Comparison of ENCODE assay signal across 8 mouse cellular contexts in the genomic region with DNA sequence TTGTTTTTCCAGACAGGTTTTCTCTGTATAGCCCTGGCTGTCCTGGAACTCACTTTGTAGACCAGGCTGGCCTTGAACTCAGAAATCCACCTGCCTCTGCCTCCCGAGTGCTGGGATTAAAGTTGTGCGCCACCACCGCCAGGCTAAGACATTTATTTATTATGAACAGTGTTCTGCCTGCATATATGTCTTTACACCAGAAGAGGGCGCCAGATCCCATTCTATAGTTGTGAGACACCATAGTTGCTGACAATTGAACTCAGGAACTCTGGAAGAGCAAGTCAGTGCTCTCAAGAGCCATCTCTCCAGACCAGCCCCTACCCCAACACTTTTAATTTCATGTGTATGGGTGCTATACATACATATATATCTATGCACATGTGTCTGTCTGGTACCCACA. TPM values are rescaled to one million over a fixed set of nuclear protein-coding genes. Genes with fewer than 3 reads are reported as not detected.
DNase-seq lines count a peak whose midpoint lies in the region; ATAC-seq and TF ChIP-seq lines count a peak whose summit lies in the region.
"Not testable (repeated sequence)": the region's sequence is repeated elsewhere in the genome, so short reads cannot be mapped to it uniquely, and the experiment has no call there.

No protein-coding gene starts in this region.

- not testable (repeated sequence) for TF ChIP-seq POLR2A in cerebellum, adult 2 months (IDR thresholded peaks at IDR 0.05; ENCODE audit: borderline replicate concordance, insufficient read depth, low read length)

- not testable (repeated sequence) for H3K4me1 ChIP-seq in cerebellum, adult 2 months (ENCODE audit: control insufficient read depth, insufficient read depth, low read length); liver, embryonic 13.5 days (replicated peaks); midbrain, postnatal 0 days (ENCODE audit: insufficient read depth, low read length)

- not testable (repeated sequence) for H3K27ac ChIP-seq in cerebellum, adult 2 months (ENCODE audit: insufficient read depth, low read length); liver, embryonic 13.5 days; midbrain, postnatal 0 days (ENCODE audit: low read depth, low read length)

- H3K4me3 ChIP-seq in cerebellum, adult 2 months (replicated peaks; ENCODE audit: insufficient read depth, low read depth, low read length); liver, embryonic 13.5 days (replicated peaks); midbrain, postnatal 0 days (ENCODE audit: low read depth, low read length): not testable (repeated sequence)

- in situ Hi-C loops in Patski (cut with MboI; ENCODE audit: low pct_unique_long_range_greater_than_20kb) = not testable (repeated sequence)

- TF ChIP-seq CTCF in Patski (IDR thresholded peaks at IDR 0.05) = peak; percentile 75
- 0 out of 2 replicates have a peak, but pooled peaks have one; percentile 16 for TF ChIP-seq CTCF in cerebellum, adult 2 months (IDR thresholded peaks at IDR 0.05; ENCODE audit: borderline replicate concordance, insufficient read depth, low read depth, low read length)
- TF ChIP-seq CTCF in midbrain, postnatal 0 days (IDR thresholded peaks at IDR 0.05) = peak; percentile 56

- CTCF ChIA-PET in Patski (lab: Charles Lee) = interaction anchor here (1.8 kb wide), 1 partner anchor 10 kb away, joined by 4 read pairs; no protein-coding TSS in a partner anchor

- DNase-seq in CD4-positive helper T cell, adult 2 months (ENCODE audit: low read depth, low spot score) = peak; percentile 49
- not testable (repeated sequence) for DNase-seq in Patski (ENCODE audit: low read depth, low spot score)
- peak in 1 of 2 experiments; percentile 3 for DNase-seq in cerebellum, adult 2 months
- DNase-seq in kidney, adult 18-20 months = peak; percentile 25
- peak; percentile 26 for DNase-seq in liver, embryonic 13.5 days
- peak; percentile 14 for DNase-seq in midbrain, postnatal 0 days (ENCODE audit: low spot score)
- DNase-seq in thymus, postnatal 0 days (ENCODE audit: low spot score) = peak; percentile 59

- peaks cover 79% of the 10 kb centered on the region for H3K36me3 ChIP-seq in liver, embryonic 13.5 days
- peaks cover 24% of the 10 kb centered on the region; the same call in 1 of the 2 replicates for H3K36me3 ChIP-seq in midbrain, postnatal 0 days (ENCODE audit: insufficient read depth, low read length)

- H3K9ac ChIP-seq in liver, embryonic 13.5 days; midbrain, postnatal 0 days (replicated peaks; ENCODE audit: low read length, poor library complexity, severe bottlenecking): not testable (repeated sequence)

- H3K4me2 ChIP-seq in liver, embryonic 13.5 days; midbrain, postnatal 0 days (ENCODE audit: low read depth, low read length, poor library complexity, severe bottlenecking): not testable (repeated sequence)

- WGBS in cerebellum, adult 2 months = 56% methylated on average over 4 of the region's 4 CpGs
- 64% methylated on average over 4 of the region's 4 CpGs for WGBS in liver, embryonic 13.5 days (ENCODE audit: insufficient replicate concordance)
- WGBS in midbrain, postnatal 0 days = 70% methylated on average over 4 of the region's 4 CpGs

- POLR2A ChIA-PET in Patski (lab: Charles Lee) = not testable (repeated sequence)

- ATAC-seq in Patski; liver, embryonic 13.5 days (ENCODE audit: low read depth); midbrain, postnatal 0 days (ENCODE audit: low FRiP score): not testable (repeated sequence)
- ATAC-seq in granulocyte monocyte progenitor cell, adult 5-6 weeks (replicated peaks; ENCODE audit: poor library complexity, severe bottlenecking) = peak; percentile 80

- H3K27me3 ChIP-seq in Patski; cerebellum, adult 2 months (ENCODE audit: control insufficient read depth, insufficient read depth, low read length); liver, embryonic 13.5 days; midbrain, postnatal 0 days (ENCODE audit: insufficient read depth, low read length): not testable (repeated sequence)

- not testable (repeated sequence) for H3K9me3 ChIP-seq in liver, embryonic 13.5 days (replicated peaks); midbrain, postnatal 0 days (ENCODE audit: low read length)

RNA-seq across cellular contexts. Expression of gene Eif2s3x, which starts 18.8 kb away (rescaled TPM):
- polyA plus RNA-seq in Patski (2021) = 117 TPM
- 72.2 and 109 TPM in 2 replicates for polyA plus RNA-seq in cerebellum, adult 2 months (2012; rRNA removed)
- 148 TPM in 2 replicates for total RNA-seq in granulocyte monocyte progenitor cell, adult 5-6 weeks (2014; fragmentation: Nextera tagmentation)
- total RNA-seq in granulocyte monocyte progenitor cell, adult 5-6 weeks (2017) = 166 and 189 TPM in 2 replicates
- 52.6 and 71.1 TPM in 2 replicates for polyA plus RNA-seq in liver, embryonic 13.5 days (2015; fragmentation: Nextera tagmentation; extraction: Ambion mirVana)
- 182 and 238 TPM in 2 replicates for total RNA-seq in midbrain, postnatal 0 days (2014; rRNA removed)
- polyA plus RNA-seq in midbrain, postnatal 0 days (2015; fragmentation: Nextera tagmentation; extraction: Ambion mirVana) = 61.2 and 92.5 TPM in 2 replicates
- polyA plus RNA-seq in thymus, postnatal 0 days (2015; fragmentation: Nextera tagmentation; extraction: Ambion mirVana) = 75.1 and 78.5 TPM in 2 replicates

RNA-seq across cellular contexts. Expression of gene Klhl15, which starts 40.5 kb away (rescaled TPM):
- 6.5 TPM for polyA plus RNA-seq in Patski (2021)
- 8.4 and 9.2 TPM in 2 replicates for polyA plus RNA-seq in cerebellum, adult 2 months (2012; rRNA removed)
- 8.2 and 15.5 TPM in 2 replicates for total RNA-seq in granulocyte monocyte progenitor cell, adult 5-6 weeks (2014; fragmentation: Nextera tagmentation)
- 10.0 and 10.3 TPM in 2 replicates for total RNA-seq in granulocyte monocyte progenitor cell, adult 5-6 weeks (2017)
- 3.8 and 4.8 TPM in 2 replicates for polyA plus RNA-seq in liver, embryonic 13.5 days (2015; fragmentation: Nextera tagmentation; extraction: Ambion mirVana)
- total RNA-seq in midbrain, postnatal 0 days (2014; rRNA removed) = 17.9 and 22.5 TPM in 2 replicates
- polyA plus RNA-seq in midbrain, postnatal 0 days (2015; fragmentation: Nextera tagmentation; extraction: Ambion mirVana) = 6.9 and 7.5 TPM in 2 replicates
- polyA plus RNA-seq in thymus, postnatal 0 days (2015; fragmentation: Nextera tagmentation; extraction: Ambion mirVana) = 9.6 and 12.2 TPM in 2 replicates

Comparison
In these comparisons a context has a peak if more than half of its experiments do, and no peak if none do; other contexts are left out.
1. CTCF ChIP-seq: peak in every context shown above with its lines; median percentile 75 in Patski; 56 in midbrain, postnatal 0 days; 16 in cerebellum, adult 2 months.